ENCODE assay signal across 21 mouse cellular contexts in genomic region chr11:120454965-120455364, GRCm38 (mm10). TPM values are rescaled to one million over a fixed set of nuclear protein-coding genes. Genes with fewer than 3 reads are reported as not detected.
"Had no signal": no experiment of that assay in that cellular context is flagged by ENCODE, and none has a peak within 500 bp of the region (broad histone marks: within the 10 kb centered on the region; RNA-seq: fewer than 3 reads in every experiment).

No protein-coding gene starts in this region.

- H3K27ac ChIP-seq: kidney, postnatal 0 days; layer of hippocampus, adult 2 months; limb, embryonic 10.5 days; limb, embryonic 13.5 days; macrophage; midbrain, embryonic 12.5 days; midbrain, embryonic 15.5 days; neural tube, embryonic 13.5 days had no signal

- H3K9ac ChIP-seq: limb, embryonic 13.5 days; lung, embryonic 14.5 days; midbrain, embryonic 12.5 days; midbrain, embryonic 15.5 days; neural tube, embryonic 13.5 days had no signal

- H3K27me3 ChIP-seq: limb, embryonic 13.5 days; midbrain, embryonic 12.5 days; midbrain, embryonic 15.5 days; neural tube, embryonic 13.5 days had no signal

- H3K4me2 ChIP-seq: limb, embryonic 13.5 days; lung, embryonic 14.5 days; midbrain, embryonic 12.5 days; midbrain, embryonic 15.5 days; neural tube, embryonic 13.5 days had no signal

- H3K9me3 ChIP-seq: limb, embryonic 10.5 days; limb, embryonic 13.5 days; midbrain, embryonic 12.5 days; midbrain, embryonic 15.5 days; neural tube, embryonic 13.5 days had no signal

- DNase-seq: kidney, adult 18-20 months; kidney, adult 9 months; kidney, postnatal 25 days; layer of hippocampus, adult 9-11 months; lung, embryonic 14.5 days; thymus, adult 18-20 months; thymus, postnatal 36 days had no signal

- H3K36me3 ChIP-seq: midbrain, embryonic 15.5 days had no signal

- ATAC-seq: intestine, embryonic 16.5 days; lung, postnatal 0 days; midbrain, embryonic 15.5 days had no signal

- H3K4me3 ChIP-seq: layer of hippocampus, adult 2 months; limb, embryonic 10.5 days; limb, embryonic 13.5 days; midbrain, embryonic 12.5 days; midbrain, embryonic 15.5 days; neural tube, embryonic 13.5 days had no signal

RNA-seq across cellular contexts. Expression of gene Pde6g, which starts 1.7 kb away (rescaled TPM):
- total RNA-seq: neutrophil, adult 5-6 weeks had no signal
- polyA plus RNA-seq: limb, embryonic 10.5 days; lung, postnatal 0 days; macrophage; midbrain, embryonic 12.5 days had no signal

RNA-seq across cellular contexts. Expression of gene Tspan10, which starts 12.5 kb away (rescaled TPM):
- total RNA-seq: liver, adult 2 months; neutrophil, adult 5-6 weeks had no signal
- polyA plus RNA-seq: intestine, embryonic 16.5 days; kidney, postnatal 0 days; limb, embryonic 10.5 days; limb, embryonic 13.5 days; lung, embryonic 14.5 days; lung, postnatal 0 days; midbrain, embryonic 12.5 days; midbrain, embryonic 15.5 days; neural tube, embryonic 13.5 days; stomach, embryonic 16.5 days; urinary bladder, adult 2 months had no signal
